Mouse (Mus musculus): ENCODE measurements around the gene Nupr1l.

GRCm38 (mm10) chr5:129929924-129930855 lies 21.9 kb downstream of the Nupr1l start:
- TF ChIP-seq CTCF (IDR thresholded peaks at IDR 0.05; ENCODE audit: extremely low read depth, insufficient read length, insufficient replicate concordance, low read depth, low read length) (no peak), POLR2A (IDR thresholded peaks at IDR 0.05; ENCODE audit: low read depth, low read length) (no peak)

Measured in small intestine, adult 2 months (tissue).